Mouse (Mus musculus) bone marrow macrophage, adult 2 months (primary cell): ENCODE measurements around the gene Fhl2.

Source experiments
- CTCF ChIP-seq: IDR thresholded peaks from 2 replicates; pipeline ENCODE4 v1.5.1; 2012; ENCODE audit warnings: low read depth, mild to moderate bottlenecking, low read length, moderate library complexity
- POLR2A ChIP-seq: IDR thresholded peaks from 2 replicates; pipeline ENCODE4 v1.6.1; 2012; ENCODE audit warnings: mild to moderate bottlenecking, low read depth, low read length, borderline replicate concordance

DNA sequence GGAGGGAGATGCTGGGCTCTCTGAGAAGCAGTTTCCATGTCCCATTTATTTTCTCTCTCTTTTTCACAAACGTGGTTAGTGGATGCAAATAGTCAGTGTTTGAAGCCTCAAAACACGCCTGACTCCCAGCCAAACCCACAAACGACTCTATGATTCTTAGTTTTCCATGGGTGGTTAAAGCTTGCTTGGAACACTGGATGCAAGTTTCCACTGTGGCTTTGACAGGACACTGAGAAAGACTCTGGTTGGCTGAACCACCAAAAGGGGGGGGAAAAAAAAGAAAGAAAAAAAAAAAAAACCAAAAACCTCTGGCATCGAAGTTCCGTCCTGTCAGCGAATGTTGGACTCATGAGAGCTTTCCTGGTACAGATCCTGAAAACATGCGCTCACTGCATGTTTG lies 27.6 kb downstream of the Fhl2 start:
- no peak for TF ChIP-seq CTCF
- TF ChIP-seq POLR2A: no peak
